Mouse (Mus musculus): Measurements from ENCODE around the gene Sat2.

DNA sequence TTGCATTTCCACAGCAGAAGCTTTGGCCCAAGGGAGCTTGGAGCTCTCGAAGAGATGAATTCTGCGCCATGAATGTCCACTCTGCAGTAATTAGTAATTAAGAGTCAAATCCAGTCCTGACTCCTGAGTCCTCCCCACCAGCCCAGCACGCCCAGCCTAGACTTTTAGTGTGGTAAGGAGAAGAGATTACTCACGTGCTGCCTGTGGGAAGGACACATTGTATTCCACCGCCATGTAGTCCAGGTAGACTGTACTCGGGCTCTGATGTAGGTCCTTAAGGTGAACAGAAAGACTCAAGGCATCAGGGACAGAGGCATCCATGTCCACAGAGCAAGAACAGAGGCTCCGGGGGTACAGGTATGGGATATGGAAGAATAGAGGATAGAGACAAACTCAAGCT, 43.0 kb downstream of the Sat2 start:
- TF ChIP-seq CTCF (conservative IDR thresholded peaks at IDR 0.05 in 1 of 2, IDR thresholded peaks at IDR 0.05 in 1 of 2; ENCODE audit: low read depth in 2 of 2, low read length in 2 of 2) (no peak), USF1 (IDR thresholded peaks at IDR 0.05; ENCODE audit: low read depth, low read length) (no peak), POLR2AphosphoS2 (IDR thresholded peaks at IDR 0.05; ENCODE audit: low read depth, low read length) (no peak), SIN3A (IDR thresholded peaks at IDR 0.05; ENCODE audit: low read length) (no peak), KAT2A (IDR thresholded peaks at IDR 0.05; ENCODE audit: insufficient replicate concordance, low read length) (no peak), POLR2A (IDR thresholded peaks at IDR 0.05; ENCODE audit: low read depth, low read length) (no peak), ELF1 (IDR thresholded peaks at IDR 0.05; ENCODE audit: low read depth, low read length) (no peak), NELFE (IDR thresholded peaks at IDR 0.05; ENCODE audit: low read depth, low read length) (no peak), EP300 (IDR thresholded peaks at IDR 0.05; ENCODE audit: low read length) (no peak), ZC3H11A (IDR thresholded peaks at IDR 0.05; ENCODE audit: low read depth, low read length) (no peak)

Data from CH12.LX (cell line).